Mouse (Mus musculus) CD4-positive, CD25-positive, alpha-beta regulatory T cell, adult 2 months (primary cell): ENCODE results near the gene Stx11.

ENCODE experiments used
- DNase-seq: peaks from one replicate; pipeline ENCODE4 v3.0.0-alpha.2; 2012; ENCODE audit warnings: low read depth, low spot score

The Stx11 gene

GRCm38 (mm10) chr10:12964151-12965075 is at the start of gene Stx11:
Stx11 (minus strand) TSS chr10:12964298.
- peak; percentile 89 for DNase-seq

DNA sequence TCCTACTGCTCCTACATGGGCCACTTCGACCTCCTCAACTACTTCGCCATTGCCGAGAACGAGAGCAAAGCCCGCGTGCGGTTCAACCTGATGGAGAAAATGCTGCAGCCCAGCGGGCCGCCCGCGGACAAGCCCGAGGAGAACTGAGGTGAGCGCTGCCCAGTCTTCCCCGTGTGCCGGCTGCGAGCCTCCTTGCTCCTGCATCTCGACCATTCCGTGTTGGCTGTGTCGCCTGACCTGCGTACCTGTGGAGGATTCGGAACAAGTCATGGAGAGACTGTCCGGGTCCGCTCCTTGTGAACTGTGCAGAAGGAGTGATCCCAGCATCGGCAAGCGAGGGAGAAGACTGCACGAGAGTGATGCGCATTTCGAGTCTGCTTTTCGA is 44.6 kb upstream of the Stx11 start:
- no peak for DNase-seq

- peak; percentile 98 for DNase-seq
Measured at GRCm38 (mm10) chr10:13007876-13008736, 44.0 kb upstream of the Stx11 start.

GRCm38 (mm10) chr10:13005043-13005442 is 40.9 kb upstream of the Stx11 start, which contains the start of gene Sf3b5:
Sf3b5 (plus strand) TSS chr10:13005343.
- no peak for DNase-seq

- DNase-seq = peak; percentile 93
Measured at GRCm38 (mm10) chr10:12996736-12997477, 32.8 kb upstream of the Stx11 start.

DNA sequence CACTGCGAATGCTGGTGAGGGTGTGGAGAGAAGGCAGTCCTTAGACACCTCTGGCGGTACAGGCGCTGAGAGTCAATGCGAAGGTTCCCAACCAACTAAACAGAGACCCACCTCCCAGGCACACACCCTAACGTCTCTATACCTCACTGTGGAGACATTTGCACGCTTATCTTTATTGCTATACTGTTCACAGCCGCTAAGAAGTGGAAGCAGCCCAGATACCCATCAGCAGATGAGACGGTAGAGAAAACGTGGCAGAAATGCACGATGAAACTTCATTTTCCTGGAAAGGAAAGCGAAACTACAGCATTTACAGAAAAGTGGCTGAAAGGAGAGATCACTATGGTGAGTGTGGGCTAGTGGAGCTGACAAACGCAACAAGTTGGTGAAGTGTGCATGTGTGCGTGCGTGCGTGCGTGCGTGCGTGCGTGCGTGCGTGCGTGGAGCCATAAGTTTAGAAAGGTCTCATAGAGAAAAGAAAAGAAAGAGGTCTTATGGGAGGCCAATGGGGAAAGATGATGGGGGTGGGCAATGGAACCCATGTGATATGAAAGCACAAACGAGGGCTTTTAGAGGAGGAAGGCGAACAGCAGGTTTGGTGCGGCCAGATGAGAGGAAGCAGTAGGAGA is 29.4 kb upstream of the Stx11 start:
- DNase-seq = no peak

GRCm38 (mm10) chr10:12991953-12992352 is 27.9 kb upstream of the Stx11 start:
- no peak for DNase-seq

DNA sequence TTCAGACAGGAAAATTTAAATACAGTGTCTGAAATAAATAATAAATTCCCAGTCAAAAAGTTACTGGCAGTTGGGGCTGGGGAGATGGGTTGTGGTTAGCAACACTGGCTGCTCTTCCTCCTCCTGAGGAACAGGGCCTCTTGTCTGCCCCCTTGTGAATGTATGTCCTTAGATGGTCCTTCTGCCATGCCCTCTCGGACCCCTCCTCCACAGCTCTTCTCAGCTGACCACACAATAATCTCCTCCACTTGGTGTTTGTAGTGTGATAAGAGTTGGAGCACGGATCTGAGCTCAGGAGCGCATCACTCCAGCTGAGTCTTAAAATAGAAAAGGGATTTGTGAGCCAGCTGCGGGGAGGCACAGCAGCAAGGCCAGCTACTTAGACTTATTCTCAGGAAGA is 22.8 kb upstream of the Stx11 start:
- no peak for DNase-seq

GRCm38 (mm10) chr10:12986485-12986884 is 22.4 kb upstream of the Stx11 start:
- no peak for DNase-seq

- DNase-seq = no peak
Measured at GRCm38 (mm10) chr10:12985028-12985427, 20.9 kb upstream of the Stx11 start.

- no peak for DNase-seq
Measured at GRCm38 (mm10) chr10:12983516-12983915, 19.4 kb upstream of the Stx11 start.

DNA sequence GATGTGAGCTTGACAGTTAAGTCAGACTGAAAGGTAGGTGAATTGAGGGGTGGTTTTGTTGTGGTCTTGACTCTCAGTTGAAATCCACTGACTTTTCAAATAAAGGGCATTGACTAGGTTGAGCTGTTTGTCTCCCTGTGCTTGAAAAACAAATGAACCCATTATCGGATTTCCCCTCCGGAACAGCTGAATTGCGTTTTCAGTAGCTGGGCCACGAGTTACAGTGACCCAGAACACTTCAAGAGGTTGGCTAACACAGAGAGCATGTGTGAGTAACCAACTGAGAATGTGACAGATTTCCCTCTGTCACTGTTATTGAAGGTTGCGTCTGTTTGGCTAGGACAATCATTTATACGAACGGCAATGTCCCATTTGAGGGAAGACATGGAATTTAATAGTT is 17.0 kb upstream of the Stx11 start:
- DNase-seq = peak; percentile 44

DNA sequence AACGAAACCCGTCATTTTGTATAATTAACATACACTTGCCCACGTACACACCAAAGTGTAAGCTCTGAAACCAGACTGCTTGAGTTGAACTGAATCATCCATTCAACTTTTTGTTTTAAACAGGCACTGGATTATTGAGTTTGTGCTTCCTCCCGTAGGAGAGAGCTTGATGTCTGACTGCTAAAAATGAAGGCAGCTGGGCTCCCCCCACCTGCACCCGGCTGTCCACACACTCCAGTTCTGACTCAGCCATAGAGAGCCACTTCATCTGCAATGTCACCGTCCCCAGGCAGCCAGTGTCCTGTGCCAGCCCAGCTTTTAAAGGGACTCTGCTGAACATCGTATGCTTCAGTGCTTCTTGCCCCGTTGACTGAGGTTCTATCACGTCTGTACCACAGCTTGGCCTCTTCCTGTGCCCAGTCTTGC is 13.7 kb upstream of the Stx11 start:
- DNase-seq = peak; percentile 59

GRCm38 (mm10) chr10:12976552-12976951 is 12.5 kb upstream of the Stx11 start:
- DNase-seq = no peak

DNA sequence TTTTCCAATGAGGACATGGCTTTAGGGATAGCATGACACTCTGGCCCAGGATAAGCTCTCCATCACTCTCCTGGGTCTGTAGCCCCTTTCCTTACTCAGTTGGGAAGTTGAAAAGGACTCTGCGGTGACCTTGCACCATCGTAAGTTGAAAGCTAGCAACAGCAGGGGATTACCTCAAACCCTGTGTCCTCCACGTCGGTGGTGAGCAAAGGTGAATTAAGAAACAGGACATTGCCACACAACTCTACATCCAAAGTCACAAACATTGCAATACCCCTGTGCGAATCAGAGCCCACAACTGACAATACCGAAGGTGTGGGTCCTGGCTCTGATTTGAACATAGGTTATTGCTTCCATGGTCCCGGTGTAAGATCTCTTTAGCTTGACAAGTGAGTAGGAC is 11.9 kb upstream of the Stx11 start:
- no peak for DNase-seq

DNA sequence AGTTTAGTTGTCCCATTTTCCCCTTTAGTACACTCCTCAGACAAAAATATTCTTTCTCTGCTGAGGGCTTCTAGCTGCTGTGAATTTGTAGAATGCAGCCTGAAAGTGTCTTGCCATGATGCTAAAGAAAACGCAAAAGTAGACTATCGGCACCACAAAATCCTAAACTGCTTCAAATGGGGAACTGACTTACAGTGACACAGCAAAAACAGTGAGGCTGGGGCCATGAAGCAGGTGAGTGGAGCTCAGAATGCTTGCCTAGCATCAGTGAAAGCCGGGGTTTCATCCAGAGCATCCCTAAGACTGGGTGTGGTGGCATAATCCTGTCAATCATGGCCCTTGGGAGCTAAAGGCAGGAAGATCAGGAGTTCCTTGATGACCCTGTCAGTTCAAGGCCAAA is 11.4 kb upstream of the Stx11 start:
- DNase-seq = no peak

DNA sequence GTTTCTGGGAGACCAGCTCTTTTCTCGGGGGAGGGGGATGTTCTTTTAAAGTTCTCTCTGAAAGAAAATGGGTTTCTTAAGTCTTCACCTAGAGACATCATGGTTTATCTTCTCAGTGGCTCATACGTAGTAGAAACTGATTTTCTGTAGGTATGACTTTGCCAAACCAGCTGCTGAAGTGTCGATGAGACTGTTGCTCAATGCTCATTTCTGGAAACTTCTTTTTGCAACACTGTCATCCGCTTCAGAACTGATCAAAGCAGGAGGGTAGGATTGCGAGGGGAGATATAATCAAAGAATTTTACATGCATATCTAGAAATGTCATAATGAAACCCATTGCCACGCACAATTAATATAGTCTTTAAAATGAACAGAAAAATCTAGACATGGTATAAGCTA is 10.5 kb upstream of the Stx11 start:
- DNase-seq = peak; percentile 59

- no peak for DNase-seq
Measured at GRCm38 (mm10) chr10:12965669-12966180, 1.6 kb upstream of the Stx11 start.

DNA sequence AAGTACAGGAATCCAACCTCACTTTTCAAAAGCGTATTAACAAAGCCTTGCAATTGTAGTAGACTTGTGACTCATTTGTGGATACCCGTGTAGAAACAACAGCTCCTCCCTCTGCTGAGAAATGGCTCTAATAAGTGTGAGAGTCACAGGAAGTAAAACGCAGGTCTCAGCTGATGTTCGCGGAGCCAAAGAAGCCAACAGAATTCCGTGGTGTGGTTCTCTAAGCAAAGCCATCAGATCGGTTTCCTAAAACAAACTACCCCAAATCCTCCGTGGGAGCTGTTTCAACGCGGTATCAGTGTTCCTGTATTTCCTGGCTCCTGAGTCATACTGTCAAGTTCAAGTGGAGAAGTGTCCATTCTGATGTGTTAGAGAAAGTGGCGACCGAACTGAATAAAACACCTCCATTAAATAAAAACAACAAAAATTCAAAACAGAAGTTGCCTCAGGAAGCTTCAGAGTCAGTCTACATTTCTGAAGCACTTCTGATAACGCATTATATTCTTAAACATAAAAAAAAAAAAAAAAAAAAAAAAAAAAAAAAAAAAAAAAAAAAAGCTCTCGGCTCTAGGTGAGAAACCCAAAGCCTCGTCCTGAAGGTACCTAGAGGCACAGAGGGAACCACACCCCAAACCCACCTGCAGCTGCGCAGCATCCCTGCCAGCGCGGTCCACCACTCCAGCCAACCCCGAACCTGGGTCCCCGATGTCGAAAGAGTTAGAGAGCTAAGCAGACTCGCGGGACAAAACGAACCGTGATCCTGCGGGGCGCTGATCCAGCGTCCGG is 543 bp downstream of the Stx11 start:
- DNase-seq = peak; percentile 81

DNA sequence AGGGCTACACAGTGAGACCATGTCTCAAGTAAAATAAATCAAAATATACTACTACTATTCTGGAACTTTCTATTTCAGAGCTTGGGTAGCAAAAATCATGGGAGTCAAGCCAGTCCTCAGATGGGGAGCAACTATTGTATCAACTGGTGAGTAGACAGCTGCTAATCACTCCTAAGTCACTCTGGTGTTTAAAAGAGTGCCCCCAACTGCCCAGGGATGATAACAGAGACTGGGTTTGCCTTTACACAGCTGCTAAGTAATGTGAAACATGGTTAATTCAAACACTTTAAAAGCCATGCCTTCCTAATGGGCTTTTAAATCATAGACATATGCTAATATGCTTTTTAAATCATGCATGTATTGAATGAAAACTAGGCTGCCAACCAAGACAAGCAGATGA is 1.9 kb downstream of the Stx11 start:
- no peak for DNase-seq
